Mouse (Mus musculus) liver, adult (tissue): ENCODE data around the gene Htr6.

Experiments used
- GATA4 ChIP-seq: IDR thresholded peaks from 2 replicates; pipeline ENCODE4 v1.6.1; 2014; ENCODE audit warnings: mild to moderate bottlenecking, low read length; ENCODE audit not compliant: insufficient replicate concordance

The Htr6 gene

GRCm38 (mm10) chr4:139075041-139075711, at the start of gene Htr6:
Htr6 (minus strand) TSS chr4:139075570.
- no peak for TF ChIP-seq GATA4

GRCm38 (mm10) chr4:139124940-139125339, 49.6 kb upstream of the Htr6 start:
- peak; percentile 79 for TF ChIP-seq GATA4

- no peak for TF ChIP-seq GATA4
Observed at GRCm38 (mm10) chr4:139122557-139122956, 47.2 kb upstream of the Htr6 start.

- TF ChIP-seq GATA4, result no peak
Observed at GRCm38 (mm10) chr4:139120998-139121397, 45.6 kb upstream of the Htr6 start.

- TF ChIP-seq GATA4, result no peak
Observed at GRCm38 (mm10) chr4:139120281-139120814, 45.0 kb upstream of the Htr6 start.

GRCm38 (mm10) chr4:139116356-139117063, 41.1 kb upstream of the Htr6 start:
- TF ChIP-seq GATA4, result no peak

- no peak for TF ChIP-seq GATA4
Observed at GRCm38 (mm10) chr4:139115721-139116120, 40.4 kb upstream of the Htr6 start.

- TF ChIP-seq GATA4, result no peak
Observed at GRCm38 (mm10) chr4:139112482-139112881, 37.1 kb upstream of the Htr6 start.

GRCm38 (mm10) chr4:139111421-139111820, 36.1 kb upstream of the Htr6 start:
- TF ChIP-seq GATA4, result no peak

GRCm38 (mm10) chr4:139110858-139111257, 35.5 kb upstream of the Htr6 start:
- TF ChIP-seq GATA4, result no peak

- TF ChIP-seq GATA4, result no peak
Observed at GRCm38 (mm10) chr4:139105453-139105852, 30.1 kb upstream of the Htr6 start.

- TF ChIP-seq GATA4, result no peak
Observed at GRCm38 (mm10) chr4:139101546-139101945, 26.2 kb upstream of the Htr6 start.

- TF ChIP-seq GATA4, result no peak
Observed at GRCm38 (mm10) chr4:139100326-139100725, 25.0 kb upstream of the Htr6 start.

GRCm38 (mm10) chr4:139096201-139096600, 20.8 kb upstream of the Htr6 start:
- TF ChIP-seq GATA4, result no peak

GRCm38 (mm10) chr4:139095406-139095805, 20.0 kb upstream of the Htr6 start:
- TF ChIP-seq GATA4, result no peak

- no peak for TF ChIP-seq GATA4
Observed at GRCm38 (mm10) chr4:139093196-139093530, 17.8 kb upstream of the Htr6 start.
